Mouse (Mus musculus) forebrain, postnatal 0 days (tissue): ENCODE data around the gene Hist1h4k. TPM values are rescaled to one million over a fixed set of nuclear protein-coding genes. Genes with fewer than 3 reads are reported as not detected.
"Not testable (repeated sequence)": the region's sequence is repeated elsewhere in the genome, so short reads cannot be mapped to it uniquely, and the experiment has no call there.

ENCODE experiments used
- ATAC-seq: fragments of 200-750 bp; cut with Nextera tagmentation; 2 replicates; pipeline ENCODE4 v1.8.0; 2017; ENCODE audit warnings: mild to moderate bottlenecking, moderate library complexity
- DNase-seq: peaks from one replicate; pipeline ENCODE4 v3.0.0-alpha.2; 2015
- H3K27ac ChIP-seq: fragments of 300-500 bp; sonication (generic); 2 replicates; pipeline ENCODE4 v1.5.1; 2014; ENCODE audit warnings: low read depth, mild to moderate bottlenecking, antibody characterized with exemption, low read length, moderate library complexity, mixed read lengths
- H3K27me3 ChIP-seq: fragments of 300-500 bp; sonication (generic); 2 replicates; pipeline ENCODE4 v1.6.1; 2014; ENCODE audit warnings: mild to moderate bottlenecking, low read length, mixed read lengths; ENCODE audit not compliant: insufficient read depth
- H3K36me3 ChIP-seq: fragments of 300-500 bp; sonication (generic); 2 replicates; pipeline ENCODE4 v1.6.1; 2014; ENCODE audit warnings: mild to moderate bottlenecking, moderate library complexity; ENCODE audit not compliant: insufficient read depth
- H3K4me1 ChIP-seq: fragments of 300-500 bp; sonication (generic); 2 replicates; pipeline ENCODE4 v1.6.1; 2014; ENCODE audit warnings: antibody characterized with exemption; ENCODE audit not compliant: insufficient read depth
- H3K4me2 ChIP-seq: fragments of 300-500 bp; sonication (generic); 2 replicates; pipeline ENCODE4 v1.6.1; 2014; ENCODE audit warnings: low read depth, mild to moderate bottlenecking, moderate library complexity
- H3K4me3 ChIP-seq: fragments of 300-500 bp; sonication (generic); 2 replicates; pipeline ENCODE4 v1.5.1; 2014; ENCODE audit warnings: low read depth, low read length, mixed read lengths
- H3K9ac ChIP-seq: fragments of 300-500 bp; sonication (generic); 2 replicates; pipeline ENCODE4 v1.6.1; 2014; ENCODE audit warnings: mild to moderate bottlenecking
- H3K9me3 ChIP-seq: fragments of 300-500 bp; sonication (generic); 2 replicates; pipeline ENCODE4 v1.6.1; 2016; ENCODE audit warnings: low read length
- CTCF ChIP-seq: sonication (generic); IDR thresholded peaks from 2 replicates; pipeline ENCODE4 v1.5.1; 2016; ENCODE audit warnings: antibody characterized with exemption, control low read depth, low read depth
- WGBS: fragments of 180-500 bp; shearing (Covaris S2); extraction: QIAGEN DNeasy Blood & Tissue Kit; methylation state at CpG from one replicate; pipeline ENCODE4 v1.1.7; 2014; 5-methylcytosine and 5-hydroxymethylcytosine counted together
- polyA plus RNA-seq: library from polyadenylated mRNA; unstranded; fragments of >200 nt; fragmentation: Nextera tagmentation; extraction: Ambion mirVana; gene quantifications from 2 replicates; pipeline ENCODE4 v1.2.1, GENCODE M21; 2015
- total RNA-seq: library from RNA; depleted of rRNA; stranded (reverse); fragments of >200 nt; gene quantifications from 2 replicates; pipeline ENCODE4 v1.2.3, GENCODE M21; 2014

The Hist1h4k gene
- total and polyA plus RNA-seq, 2 experiments from 2014 or later, result 635 TPM; not detected in 1

GRCm38 (mm10) chr13:21781021-21781555 lies 30.8 kb upstream of the Hist1h4k start:
- H3K4me3 ChIP-seq, result no peak overlapping the region
- peaks cover 25% of the 10 kb centered on the region for H3K4me1 ChIP-seq
- H3K27ac ChIP-seq, result no peak overlapping the region
- WGBS, result 43% methylated on average over 6 of the region's 6 CpGs
- no peaks in the 10 kb centered on the region for H3K27me3 ChIP-seq
- no peak overlapping the region for H3K9ac ChIP-seq
- H3K36me3 ChIP-seq, result no peaks in the 10 kb centered on the region
- peak overlapping the region; percentile 82 for H3K4me2 ChIP-seq
- ATAC-seq (no peak), DNase-seq (no peak)
- no peak for TF ChIP-seq CTCF
- H3K9me3 ChIP-seq, result no peaks in the 10 kb centered on the region

DNA sequence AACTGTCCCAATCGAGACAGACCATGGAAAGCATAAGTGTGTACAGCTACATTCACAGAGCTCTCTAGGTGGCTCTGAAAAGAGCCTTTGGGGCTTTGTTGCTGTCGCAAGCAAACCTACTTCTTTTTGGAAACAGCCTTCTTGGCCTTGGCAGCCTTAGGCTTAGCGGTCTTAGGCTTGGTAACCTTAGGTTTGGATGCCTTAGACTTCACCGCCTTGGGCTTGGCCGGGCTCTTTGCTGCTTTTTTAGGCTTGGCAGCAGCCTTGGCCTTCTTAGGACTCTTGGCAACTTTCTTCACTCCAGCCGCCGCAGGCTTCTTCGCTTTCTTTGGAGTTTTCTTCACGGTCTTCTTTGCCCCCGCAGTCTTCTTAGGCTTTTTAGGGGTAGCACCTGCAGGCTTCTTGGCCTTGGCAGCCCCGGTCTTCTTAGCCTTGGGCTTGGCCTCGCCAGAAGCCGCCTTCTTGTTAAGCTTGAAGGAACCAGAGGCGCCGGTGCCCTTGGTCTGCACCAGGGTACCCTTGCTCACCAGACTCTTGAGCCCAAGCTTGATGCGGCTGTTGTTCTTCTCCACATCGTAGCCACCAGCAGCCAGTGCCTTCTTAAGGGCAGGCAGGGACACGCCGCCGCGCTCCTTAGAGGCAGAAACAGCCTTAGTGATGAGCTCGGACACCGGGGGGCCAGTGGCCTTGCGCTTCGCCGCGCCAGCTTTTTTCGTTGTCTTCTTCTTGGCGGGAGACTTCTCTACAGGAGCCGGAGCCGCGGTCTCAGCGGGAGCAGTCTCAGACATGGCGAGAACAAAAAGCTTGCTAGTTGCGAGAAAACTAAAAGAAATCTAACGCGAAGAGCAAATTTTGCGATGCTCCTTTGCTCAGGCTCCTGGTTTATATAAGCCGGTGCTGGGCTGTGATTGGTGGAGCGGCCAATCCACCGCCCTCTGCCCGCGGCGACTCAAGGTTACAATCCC lies 29.7 kb upstream of the Hist1h4k start, which contains the start of gene Hist1h1b:
Gene Hist1h1b, minus strand, starts transcription at position 859 of the 965 bp plus-strand sequence.
- Histone ChIP-seq H3K4me2 (peak within 1 kb of the TSS; percentile 82), H3K36me3 (no peaks in the 10 kb centered on the region), H3K9ac (peak within 1 kb of the TSS; percentile 51), H3K27ac (peak within 1 kb of the TSS; percentile 57), H3K27me3 (no peaks in the 10 kb centered on the region), H3K9me3 (no peaks in the 10 kb centered on the region), H3K4me1 (peaks cover 22% of the 10 kb centered on the region), H3K4me3 (peak within 1 kb of the TSS; percentile 45)
- under 1% methylated on average over 44 of the region's 44 CpGs for WGBS
- peak; percentile 58 for DNase-seq
- no peak for TF ChIP-seq CTCF
- no peak; the same call in 1 of the 2 replicates for ATAC-seq

DNA sequence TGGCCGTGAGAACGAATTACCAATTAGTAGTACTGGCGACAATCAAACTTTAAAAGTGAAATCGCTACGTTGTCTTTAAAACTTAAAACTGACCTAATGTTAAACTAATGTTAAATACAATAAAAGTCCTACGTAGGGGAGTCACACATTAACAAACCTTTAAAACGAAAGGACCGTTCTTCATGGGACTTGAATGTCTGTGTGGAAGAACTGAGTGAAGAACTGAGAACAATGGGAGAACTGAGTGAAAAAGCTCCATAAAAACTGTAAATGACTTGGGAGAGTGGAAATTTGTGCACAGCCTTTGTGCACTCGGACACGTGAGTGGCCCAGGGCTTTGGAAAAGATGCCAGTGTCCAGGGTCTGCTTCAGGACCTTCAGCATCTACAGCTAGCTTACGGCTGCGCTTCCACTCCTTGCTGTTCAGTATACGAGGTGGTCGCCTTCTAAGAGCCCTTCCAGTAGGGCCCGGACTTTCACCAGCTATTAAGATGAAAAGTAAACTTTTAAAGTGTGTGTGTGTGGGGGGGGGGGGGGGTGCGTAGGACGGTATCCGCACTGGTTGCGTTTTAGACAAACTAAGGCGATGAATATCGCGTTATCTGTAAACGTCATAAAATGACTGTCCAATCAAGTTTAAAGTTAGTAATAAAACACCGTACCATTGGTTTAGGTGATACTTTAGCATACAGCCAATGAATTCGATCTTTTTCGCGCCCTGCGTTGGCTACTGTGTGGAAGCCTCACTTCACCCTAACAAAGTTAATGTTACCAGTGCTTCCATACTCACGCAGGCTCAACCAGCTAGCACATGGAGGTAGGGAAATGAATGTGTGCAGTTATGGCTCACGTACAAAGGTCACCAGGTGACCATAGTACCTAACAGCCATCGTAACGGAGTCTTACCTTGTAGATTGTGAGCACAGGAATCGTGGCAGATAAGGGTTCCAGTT lies 28.8 kb upstream of the Hist1h4k start:
- H3K9me3 ChIP-seq, result no peaks in the 10 kb centered on the region
- WGBS, result 3% methylated on average over 33 of the region's 33 CpGs
- H3K36me3 ChIP-seq, result no peaks in the 10 kb centered on the region
- no peaks in the 10 kb centered on the region for H3K27me3 ChIP-seq
- peak overlapping the region; percentile 57 for H3K27ac ChIP-seq
- peak overlapping the region; percentile 82 for H3K4me2 ChIP-seq
- H3K9ac ChIP-seq, result peak overlapping the region; percentile 51
- ATAC-seq (peak; percentile 96), DNase-seq (peak; percentile 89)
- no peak for TF ChIP-seq CTCF
- H3K4me1 ChIP-seq, result peaks cover 22% of the 10 kb centered on the region
- peak overlapping the region; percentile 45 for H3K4me3 ChIP-seq

DNA sequence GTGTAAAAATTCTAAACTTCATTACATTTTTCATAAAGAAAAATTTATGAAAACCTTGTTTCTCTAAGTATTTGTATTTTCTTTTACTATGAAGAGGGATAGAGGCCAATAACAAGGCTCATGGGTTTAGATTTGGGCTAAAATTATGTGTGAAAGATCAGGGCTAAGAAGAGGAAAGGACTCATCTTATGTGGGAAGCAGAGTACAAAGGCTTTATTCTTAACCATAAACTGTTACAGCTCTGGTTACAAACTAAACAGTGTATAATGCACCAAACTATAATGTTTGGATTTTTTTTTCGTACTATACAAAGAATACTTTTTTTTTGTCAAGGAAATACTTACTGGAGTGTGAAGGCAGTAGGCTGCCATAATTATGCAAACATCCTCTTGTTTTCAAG lies 5.4 kb upstream of the Hist1h4k start:
- Histone ChIP-seq H3K36me3 (no peaks in the 10 kb centered on the region), H3K4me1 (peaks cover 6% of the 10 kb centered on the region; the same call in 1 of the 2 replicates), H3K9me3 (no peaks in the 10 kb centered on the region), H3K4me2 (no peak overlapping the region), H3K27ac (no peak overlapping the region), H3K4me3 (no peak overlapping the region), H3K9ac (no peak overlapping the region), H3K27me3 (no peaks in the 10 kb centered on the region)
- DNase-seq (no peak), ATAC-seq (no peak)
- 54% methylated on average over 1 of the region's 1 CpGs for WGBS
- TF ChIP-seq CTCF, result no peak

DNA sequence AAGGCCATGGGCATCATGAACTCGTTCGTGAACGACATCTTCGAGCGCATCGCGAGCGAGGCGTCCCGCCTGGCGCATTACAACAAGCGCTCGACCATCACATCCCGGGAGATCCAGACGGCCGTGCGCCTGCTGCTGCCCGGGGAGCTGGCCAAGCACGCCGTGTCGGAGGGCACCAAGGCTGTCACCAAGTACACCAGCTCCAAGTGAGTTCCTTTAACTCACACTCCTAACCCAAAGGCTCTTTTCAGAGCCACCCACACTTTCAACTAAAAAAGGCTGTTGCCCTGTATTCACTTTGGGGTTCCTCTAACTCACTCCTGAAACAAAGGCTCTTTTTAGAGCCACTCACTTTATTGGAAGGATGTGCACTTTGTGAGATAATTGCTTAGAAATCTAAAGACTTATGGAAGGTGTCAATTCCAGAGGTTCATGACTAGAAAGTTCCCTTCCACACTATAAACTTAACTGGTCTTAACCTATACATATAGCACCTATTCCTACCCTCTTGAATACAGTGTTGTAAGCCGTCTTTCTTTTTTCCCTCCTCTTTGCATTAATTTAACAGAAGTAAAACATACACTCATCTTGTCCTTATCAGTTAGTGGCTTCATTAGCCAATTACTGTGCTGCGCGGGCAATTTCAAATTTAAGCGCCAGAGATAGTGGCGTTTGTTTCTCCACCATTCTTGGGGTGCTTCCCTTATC lies 4.1 kb upstream of the Hist1h4k start:
- ATAC-seq (0 out of 2 replicates have a peak, but pooled peaks have one; percentile 0), DNase-seq (peak; percentile 66)
- WGBS, result 0% methylated on average over 21 of the region's 26 CpGs
- Histone ChIP-seq H3K4me3 (peak overlapping the region; percentile 43), H3K4me2 (peak overlapping the region; percentile 68), H3K9ac (peak overlapping the region; percentile 44; the same call in 1 of the 2 replicates), H3K27ac (0 out of 2 replicates have a peak overlapping the region, but pooled peaks have one; percentile 23)
- not testable (repeated sequence) for H3K27me3 ChIP-seq, H3K36me3 ChIP-seq, H3K4me1 ChIP-seq, H3K9me3 ChIP-seq

DNA sequence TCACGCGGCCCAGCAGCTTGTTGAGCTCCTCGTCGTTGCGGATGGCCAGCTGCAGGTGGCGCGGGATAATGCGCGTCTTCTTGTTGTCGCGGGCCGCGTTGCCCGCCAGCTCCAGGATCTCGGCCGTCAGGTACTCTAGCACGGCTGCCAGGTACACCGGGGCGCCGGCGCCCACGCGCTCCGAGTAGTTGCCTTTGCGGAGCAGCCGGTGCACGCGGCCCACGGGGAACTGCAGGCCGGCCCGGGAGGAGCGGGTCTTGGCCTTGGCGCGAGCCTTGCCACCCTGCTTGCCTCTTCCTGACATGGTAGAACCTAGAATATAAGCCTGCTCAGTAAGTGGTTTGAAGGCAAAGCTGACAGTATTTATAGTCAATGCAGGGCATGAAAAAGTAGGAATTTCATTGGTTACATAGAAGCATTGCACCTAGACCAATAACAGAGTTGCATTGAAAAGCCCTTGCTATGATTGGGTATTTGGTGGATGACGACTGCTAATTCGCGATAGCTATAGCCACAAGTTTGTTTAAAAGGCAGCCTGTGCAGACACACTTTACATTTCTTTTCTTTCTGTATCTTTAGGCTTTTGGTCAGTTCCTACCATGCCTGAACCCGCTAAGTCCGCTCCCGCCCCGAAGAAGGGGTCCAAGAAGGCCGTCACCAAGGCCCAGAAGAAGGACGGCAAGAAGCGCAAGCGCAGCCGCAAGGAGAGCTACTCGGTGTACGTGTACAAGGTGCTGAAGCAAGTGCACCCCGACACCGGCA lies 3.4 kb upstream of the Hist1h4k start, which contains the start of the genes Hist1h2ak and Hist1h2bn:
Gene Hist1h2ak, minus strand, starts transcription at position 304 of the 762 bp plus-strand sequence.
Gene Hist1h2bn, plus strand, starts transcription at position 600 of the 762 bp plus-strand sequence.
- peak; percentile 95 for ATAC-seq
- peak within 1 kb of the TSS; percentile 56 for H3K9ac ChIP-seq
- peak within 1 kb of the TSS; percentile 87 for H3K27ac ChIP-seq
- peak; percentile 93 for DNase-seq
- H3K4me3 ChIP-seq, result peak within 1 kb of the TSS; percentile 43
- not testable (repeated sequence) for H3K27me3 ChIP-seq, H3K9me3 ChIP-seq, H3K36me3 ChIP-seq
- H3K4me2 ChIP-seq, result peak within 1 kb of the TSS; percentile 68
- peaks cover 15% of the 10 kb centered on the region; the same call in 1 of the 2 replicates for H3K4me1 ChIP-seq
- WGBS, result under 1% methylated on average over 38 of the region's 50 CpGs
